Mouse (Mus musculus): ENCODE measurements around the gene Nomo1.

DNA sequence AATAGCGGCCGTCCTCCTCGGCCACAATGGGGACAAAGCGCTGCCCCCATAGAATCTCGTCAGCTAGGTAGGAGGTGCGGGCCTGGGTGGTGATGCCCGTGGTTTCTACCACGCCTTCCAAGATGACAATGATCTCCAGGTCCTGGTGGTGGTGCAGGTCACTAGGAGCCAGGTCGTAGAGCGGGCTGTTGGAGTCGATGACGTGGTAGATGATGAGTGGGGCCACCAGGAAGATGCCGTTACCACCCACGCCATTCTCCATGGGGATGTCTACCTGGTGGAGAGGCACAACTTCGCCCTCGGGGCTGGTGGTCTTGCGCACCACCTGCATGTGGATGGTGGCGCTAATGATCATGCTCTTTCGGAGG lies 65.4 kb downstream of the Nomo1 start:
- TF ChIP-seq CTCF (IDR thresholded peaks at IDR 0.05; ENCODE audit: control insufficient read depth, insufficient read depth, low read length), result no peak
- peak; percentile 13; the same call in 1 of the 2 replicates for TF ChIP-seq POLR2A (IDR thresholded peaks at IDR 0.05; ENCODE audit: borderline replicate concordance, control insufficient read depth, low read depth, low read length)

All from bone marrow, adult 2 months (tissue).